Mouse (Mus musculus) midbrain, embryonic 14.5 days (tissue): Measurements from ENCODE around the gene Itgam. TPM values are rescaled to one million over a fixed set of nuclear protein-coding genes. Genes with fewer than 3 reads are reported as not detected.
"Not testable (repeated sequence)": the region's sequence is repeated elsewhere in the genome, so short reads cannot be mapped to it uniquely, and the experiment has no call there.

ENCODE experiments used
- ATAC-seq: fragments of 200-750 bp; cut with Nextera tagmentation; 2 replicates; pipeline ENCODE4 v1.8.0; 2017; ENCODE audit warnings: moderate number of reproducible peaks, moderate library complexity; ENCODE audit not compliant: low FRiP score, low TSS enrichment
- DNase-seq: peaks from one replicate; pipeline ENCODE4 v3.0.0-alpha.2; 2015
- H3K27ac ChIP-seq: fragments of 300-500 bp; sonication (generic); replicated peaks from 2 replicates; pipeline ENCODE4 v1.5.1; 2014; ENCODE audit warnings: mild to moderate bottlenecking, low read depth, low read length, moderate library complexity
- H3K27me3 ChIP-seq: fragments of 300-500 bp; sonication (generic); 2 replicates; pipeline ENCODE4 v1.6.1; 2014; ENCODE audit warnings: low read length, control low read depth, mixed read lengths; ENCODE audit not compliant: control insufficient read depth, insufficient read depth
- H3K36me3 ChIP-seq: fragments of 300-500 bp; sonication (generic); 2 replicates; pipeline ENCODE4 v1.6.1; 2014; ENCODE audit warnings: low read length, control low read depth; ENCODE audit not compliant: control insufficient read depth, insufficient read depth
- H3K4me1 ChIP-seq: fragments of 300-500 bp; sonication (generic); 2 replicates; pipeline ENCODE4 v1.6.1; 2014; ENCODE audit warnings: mild to moderate bottlenecking, antibody characterized with exemption, low read length, control low read depth; ENCODE audit not compliant: control insufficient read depth, insufficient read depth
- H3K4me2 ChIP-seq: fragments of 300-500 bp; sonication (generic); 2 replicates; pipeline ENCODE4 v1.6.1; 2014; ENCODE audit warnings: mild to moderate bottlenecking, low read length, moderate library complexity
- H3K4me3 ChIP-seq: fragments of 300-500 bp; sonication (generic); replicated peaks from 2 replicates; pipeline ENCODE4 v1.5.1; 2014; ENCODE audit warnings: low read depth, low read length
- H3K9ac ChIP-seq: fragments of 300-500 bp; sonication (generic); replicated peaks from 2 replicates; pipeline ENCODE4 v1.6.1; 2014; ENCODE audit warnings: mild to moderate bottlenecking, low read length, moderate library complexity
- H3K9me3 ChIP-seq: fragments of 300-500 bp; sonication (generic); 2 replicates; pipeline ENCODE4 v1.6.1; 2016; ENCODE audit warnings: low read length, control low read depth, mixed read lengths; ENCODE audit not compliant: control insufficient read depth
- WGBS: fragments of 180-500 bp; shearing (Covaris S2); extraction: QIAGEN DNeasy Blood & Tissue Kit; methylation state at CpG from one replicate; pipeline ENCODE4 v1.1.7; 2014; 5-methylcytosine and 5-hydroxymethylcytosine counted together
- polyA plus RNA-seq: library from polyadenylated mRNA; unstranded; fragments of >200 nt; fragmentation: Nextera tagmentation; extraction: Ambion mirVana; gene quantifications from 2 replicates; pipeline ENCODE4 v1.2.1, GENCODE M21; 2014

Gene Itgam
- polyA plus RNA-seq = 0.19 and 0.68 TPM in 2 replicates

DNA sequence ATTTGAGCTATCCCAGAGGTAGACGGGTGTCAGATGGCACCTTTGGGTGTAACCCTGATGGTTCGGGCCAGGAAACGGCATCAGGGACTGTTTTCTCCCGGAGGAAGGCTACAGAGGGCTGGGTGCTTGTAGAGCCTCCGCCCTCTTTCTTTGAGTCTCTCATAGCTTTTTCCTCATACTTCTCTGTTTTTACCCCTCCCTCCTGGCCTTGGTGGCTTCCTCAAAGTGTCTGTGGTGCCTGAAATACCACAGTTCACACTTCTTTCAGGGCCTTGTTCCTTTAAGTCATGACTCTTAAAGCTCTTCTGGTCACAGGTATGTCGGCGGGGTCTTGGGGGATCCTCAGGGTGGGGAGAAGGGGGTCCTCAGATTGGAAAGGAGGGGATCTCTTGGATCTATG, at the start of gene Itgam, which contains the start of gene Gm49368:
Gene Itgam, plus strand, starts transcription at position 185 of the 400 bp plus-strand sequence.
Gene Gm49368, plus strand, starts transcription at position 228 of the 400 bp plus-strand sequence.
- Histone ChIP-seq H3K4me3 (no peak within 1 kb of the TSS), H3K4me2 (no peak within 1 kb of the TSS), H3K36me3 (no peaks in the 10 kb centered on the region), H3K4me1 (no peaks in the 10 kb centered on the region), H3K27me3 (no peaks in the 10 kb centered on the region), H3K9me3 (no peaks in the 10 kb centered on the region), H3K27ac (no peak within 1 kb of the TSS), H3K9ac (no peak within 1 kb of the TSS)
- ATAC-seq = no peak
- no peak for DNase-seq
- 94% methylated on average over 7 of the region's 7 CpGs for WGBS

DNA sequence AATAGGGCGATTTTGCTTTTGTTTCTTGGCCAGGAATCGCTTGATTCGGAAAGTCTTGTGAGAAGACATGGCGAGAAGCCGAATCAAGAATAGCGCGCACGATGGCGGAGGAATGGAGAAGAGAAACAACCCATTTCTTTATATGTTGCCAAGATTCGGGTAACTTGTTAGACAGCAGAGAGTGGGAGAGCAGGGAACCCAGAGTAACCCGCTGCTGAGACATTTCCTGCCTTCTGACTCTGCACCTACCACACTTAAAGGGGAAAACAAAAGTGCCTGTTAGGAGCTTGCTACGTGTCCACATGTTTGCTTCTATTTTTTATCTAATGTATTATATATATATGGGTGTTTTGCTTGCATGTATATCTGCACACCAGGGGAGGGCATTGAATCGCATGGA, 49.3 kb upstream of the Itgam start:
- Histone ChIP-seq H3K4me3 (no peak overlapping the region), H3K36me3 (no peaks in the 10 kb centered on the region), H3K27me3 (no peaks in the 10 kb centered on the region), H3K9ac (no peak overlapping the region), H3K27ac (no peak overlapping the region), H3K4me2 (no peak overlapping the region), H3K4me1 (no peaks in the 10 kb centered on the region), H3K9me3 (no peaks in the 10 kb centered on the region)
- DNase-seq (no peak), ATAC-seq (no peak)
- WGBS = 91% methylated on average over 13 of the region's 13 CpGs

DNA sequence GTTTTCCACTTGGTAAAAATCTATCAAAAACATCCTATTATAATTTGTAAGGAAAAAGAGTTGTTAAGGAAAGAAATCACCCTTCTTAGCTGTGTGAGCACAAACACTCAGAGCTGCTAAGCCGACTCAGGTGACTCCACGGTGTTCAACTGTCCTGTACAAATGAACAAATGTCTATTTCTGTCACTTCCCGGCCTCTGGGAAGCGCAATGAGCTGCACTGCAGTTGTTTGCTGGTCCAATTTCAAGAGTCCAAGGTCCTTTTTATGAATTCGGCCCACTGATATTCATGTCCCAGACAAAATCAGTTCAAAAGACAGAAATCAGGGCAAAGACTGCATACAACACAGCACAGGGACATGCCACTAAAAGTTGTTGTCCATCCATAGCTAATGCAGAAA, 46.3 kb upstream of the Itgam start:
- H3K4me1 ChIP-seq, H3K9me3 ChIP-seq, H3K9ac ChIP-seq, H3K27me3 ChIP-seq, H3K36me3 ChIP-seq, H3K4me2 ChIP-seq, H3K4me3 ChIP-seq, DNase-seq, ATAC-seq, H3K27ac ChIP-seq: not testable (repeated sequence)
- WGBS = 85% methylated on average over 5 of the region's 5 CpGs

DNA sequence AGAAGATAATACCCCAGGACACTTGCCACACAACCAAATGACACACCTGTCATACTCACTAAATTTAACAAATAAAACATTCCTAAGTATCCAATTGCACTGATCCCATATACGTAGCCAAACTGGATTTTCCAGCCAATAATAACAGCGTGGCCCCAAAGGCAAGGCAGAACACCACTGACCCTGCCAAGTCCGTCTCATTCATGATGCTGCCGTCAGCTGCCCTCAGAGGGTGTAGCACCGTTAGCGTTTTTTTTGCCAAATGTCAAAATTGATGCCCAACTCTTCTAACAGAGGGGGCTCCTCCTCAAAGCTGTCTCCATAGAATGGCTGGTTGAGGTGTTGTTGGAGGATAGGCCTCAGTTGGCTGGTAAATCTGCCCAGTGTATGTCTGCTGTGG, 45.8 kb upstream of the Itgam start:
- 92% methylated on average over 6 of the region's 6 CpGs for WGBS
- H3K4me1 ChIP-seq = no peaks in the 10 kb centered on the region
- H3K36me3 ChIP-seq = no peaks in the 10 kb centered on the region
- DNase-seq (no peak), ATAC-seq (no peak)
- no peaks in the 10 kb centered on the region for H3K9me3 ChIP-seq
- no peak overlapping the region for H3K9ac ChIP-seq
- H3K27me3 ChIP-seq = no peaks in the 10 kb centered on the region
- H3K4me2 ChIP-seq = no peak overlapping the region
- H3K27ac ChIP-seq = no peak overlapping the region
- H3K4me3 ChIP-seq = no peak overlapping the region

DNA sequence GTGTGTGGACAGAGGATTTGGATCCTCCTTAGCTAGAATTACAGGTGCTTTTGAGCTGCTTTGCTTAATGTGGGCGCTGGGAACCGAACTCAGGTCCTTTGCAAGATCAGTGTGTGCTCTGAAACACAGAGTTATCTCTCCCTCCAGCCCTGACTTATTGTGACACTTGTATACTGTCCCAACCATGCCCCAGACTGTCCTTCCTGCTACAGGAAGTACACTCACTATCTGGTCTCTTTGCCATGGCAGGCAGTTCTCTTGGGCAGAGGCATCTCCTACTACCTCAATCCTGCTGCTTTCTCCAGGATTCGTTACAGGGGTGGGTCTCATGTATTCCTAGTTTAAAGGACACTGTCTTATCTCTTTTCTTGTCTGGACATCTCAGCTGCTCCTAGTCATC, 44.2 kb upstream of the Itgam start:
- no peaks in the 10 kb centered on the region for H3K4me1 ChIP-seq
- no peak overlapping the region for H3K27ac ChIP-seq
- H3K9me3 ChIP-seq = no peaks in the 10 kb centered on the region
- no peaks in the 10 kb centered on the region for H3K27me3 ChIP-seq
- H3K36me3 ChIP-seq = no peaks in the 10 kb centered on the region
- H3K4me2 ChIP-seq = no peak overlapping the region
- ATAC-seq (no peak), DNase-seq (no peak)
- no peak overlapping the region for H3K4me3 ChIP-seq
- WGBS = 90% methylated on average over 3 of the region's 3 CpGs
- H3K9ac ChIP-seq = no peak overlapping the region

DNA sequence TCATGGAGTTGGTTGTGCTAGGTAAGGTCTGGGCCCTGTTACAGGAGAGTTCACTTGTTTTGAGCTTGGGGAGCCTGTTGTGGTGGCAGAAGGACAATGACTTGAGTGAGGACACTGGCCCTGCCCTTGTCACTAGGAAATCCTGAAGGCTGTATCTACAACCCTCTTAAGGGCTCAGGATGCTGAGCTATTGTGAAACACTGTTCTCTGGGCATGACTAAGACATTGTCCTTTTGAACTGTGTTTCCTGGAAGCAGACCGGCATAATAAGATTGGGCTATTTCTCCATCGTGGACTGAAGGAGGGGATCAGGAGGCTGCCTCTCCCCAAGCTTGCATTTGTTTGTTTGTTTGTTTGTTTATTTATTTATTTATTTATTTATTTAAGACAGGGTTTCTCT, 43.3 kb upstream of the Itgam start:
- H3K36me3 ChIP-seq = no peaks in the 10 kb centered on the region
- ATAC-seq (no peak), DNase-seq (no peak)
- H3K27me3 ChIP-seq = no peaks in the 10 kb centered on the region
- no peaks in the 10 kb centered on the region for H3K9me3 ChIP-seq
- no peak overlapping the region for H3K9ac ChIP-seq
- H3K27ac ChIP-seq = no peak overlapping the region
- WGBS = 74% methylated on average over 2 of the region's 2 CpGs
- no peaks in the 10 kb centered on the region for H3K4me1 ChIP-seq
- H3K4me2 ChIP-seq = no peak overlapping the region
- H3K4me3 ChIP-seq = no peak overlapping the region

DNA sequence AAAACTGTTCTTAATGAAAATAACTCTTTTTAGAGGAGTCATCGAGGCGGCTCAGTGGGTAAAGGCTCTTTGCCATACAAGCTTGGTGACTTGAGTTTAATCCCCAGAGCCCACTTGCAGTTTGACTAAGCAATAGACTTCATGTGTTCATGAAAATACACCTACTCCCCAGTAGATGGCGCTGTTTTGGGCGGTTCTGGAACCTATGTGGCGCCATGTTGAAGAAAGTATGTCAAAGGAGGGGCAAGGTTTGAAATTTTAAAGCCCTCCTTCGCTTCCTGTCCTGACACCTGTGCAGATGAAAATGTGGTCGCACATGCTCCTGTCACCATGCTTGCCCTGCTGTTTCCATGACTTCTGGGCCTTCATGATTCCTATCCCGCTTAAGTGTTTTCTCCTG, 39.5 kb upstream of the Itgam start:
- no peaks in the 10 kb centered on the region for H3K4me1 ChIP-seq
- H3K4me2 ChIP-seq = no peak overlapping the region
- ATAC-seq = no peak
- WGBS = 64% methylated on average over 8 of the region's 8 CpGs
- H3K4me3 ChIP-seq = no peak overlapping the region
- H3K9me3 ChIP-seq = no peaks in the 10 kb centered on the region
- no peaks in the 10 kb centered on the region for H3K36me3 ChIP-seq
- H3K27ac ChIP-seq = no peak overlapping the region
- no peak overlapping the region for H3K9ac ChIP-seq
- DNase-seq = no peak
- no peaks in the 10 kb centered on the region for H3K27me3 ChIP-seq

DNA sequence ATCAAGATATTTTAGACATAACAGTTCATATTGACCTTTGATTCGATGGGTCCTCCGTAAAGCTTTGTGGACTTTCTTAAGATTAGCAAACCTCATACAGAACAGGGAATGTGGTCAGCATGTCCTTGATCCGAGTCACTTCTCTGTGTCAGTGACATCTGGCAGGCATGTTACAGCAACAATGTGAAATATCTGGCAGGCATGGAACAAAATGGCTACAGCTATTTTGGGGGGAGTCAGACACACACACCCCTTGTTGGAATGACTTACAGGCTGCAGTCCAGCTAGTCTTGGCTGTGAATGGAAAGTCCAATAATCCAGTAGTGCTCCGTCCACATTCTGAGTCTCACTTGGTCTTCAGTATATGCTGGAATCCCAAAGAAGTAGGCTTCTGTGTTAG, 38.9 kb upstream of the Itgam start:
- Histone ChIP-seq H3K4me1 (no peaks in the 10 kb centered on the region), H3K4me3 (no peak overlapping the region), H3K4me2 (no peak overlapping the region), H3K9ac (no peak overlapping the region), H3K36me3 (no peaks in the 10 kb centered on the region), H3K9me3 (no peaks in the 10 kb centered on the region), H3K27me3 (no peaks in the 10 kb centered on the region), H3K27ac (no peak overlapping the region)
- no peak for ATAC-seq
- 91% methylated on average over 4 of the region's 4 CpGs for WGBS
- DNase-seq = no peak

DNA sequence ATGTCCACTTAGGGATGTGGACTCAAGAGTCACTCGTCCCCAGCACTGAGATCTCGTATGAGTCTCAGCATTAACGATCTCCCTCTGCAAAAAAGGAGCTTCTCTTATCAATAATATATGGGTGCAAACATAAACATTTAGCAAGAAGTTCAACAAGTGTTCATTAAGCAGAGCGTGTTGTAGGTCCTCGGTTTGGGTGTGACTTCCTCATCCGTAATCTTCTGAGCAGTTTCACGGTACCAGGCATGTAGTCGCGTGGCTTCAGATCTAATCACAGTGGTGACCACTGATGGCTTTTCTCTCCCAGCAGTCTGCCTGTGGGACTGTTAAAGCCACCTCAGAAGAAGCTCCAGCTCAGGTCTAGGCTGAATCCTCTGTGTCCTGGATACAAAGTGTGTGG, 38.1 kb upstream of the Itgam start:
- Histone ChIP-seq H3K4me2 (no peak overlapping the region), H3K27ac (no peak overlapping the region), H3K27me3 (no peaks in the 10 kb centered on the region), H3K9ac (no peak overlapping the region), H3K9me3 (no peaks in the 10 kb centered on the region), H3K36me3 (no peaks in the 10 kb centered on the region), H3K4me1 (no peaks in the 10 kb centered on the region), H3K4me3 (no peak overlapping the region)
- DNase-seq = no peak
- ATAC-seq = no peak
- 96% methylated on average over 9 of the region's 9 CpGs for WGBS
